Mouse (Mus musculus) CH12.LX (cell line): Measurements from ENCODE around the gene Irf2. TPM values are rescaled to one million over a fixed set of nuclear protein-coding genes. Genes with fewer than 3 reads are reported as not detected.

Experiments
- DNase-seq: peaks from one replicate; pipeline ENCODE4 v3.0.0-alpha.2; 2013; ENCODE audit errors: extremely low read depth
- H3K27ac ChIP-seq: 2 replicates; pipeline ENCODE4 v1.5.1; 2012; ENCODE audit warnings: low read depth, mild to moderate bottlenecking, control low read depth, moderate library complexity; ENCODE audit not compliant: insufficient read depth
- H3K27me3 ChIP-seq: replicated peaks from 2 replicates; pipeline ENCODE3; 2012; ENCODE audit warnings: inconsistent platforms
- H3K36me3 ChIP-seq, 2 experiments: replicated peaks in 1 of 2; 2 replicates each; pipeline versions ENCODE3 to v1.6.1; 2012; ENCODE audit warnings: inconsistent platforms in 1 of 2, low read length in 1 of 2, mild to moderate bottlenecking in 1 of 2, mixed read lengths in 1 of 2, moderate library complexity in 1 of 2; ENCODE audit not compliant: control insufficient read depth in 1 of 2, insufficient read depth in 1 of 2
- H3K4me1 ChIP-seq, 2 experiments: 2 replicates each; pipeline ENCODE4 v1.6.1; 2012; ENCODE audit warnings: inconsistent platforms in 1 of 2, moderate library complexity in 1 of 2; ENCODE audit not compliant: insufficient read depth in 2 of 2, control insufficient read depth in 1 of 2
- H3K4me2 ChIP-seq: 2 replicates; pipeline ENCODE4 v1.6.1; 2012; ENCODE audit warnings: low read depth, mild to moderate bottlenecking, control low read depth; ENCODE audit not compliant: poor library complexity, insufficient read depth, severe bottlenecking
- H3K4me3 ChIP-seq, 3 experiments: fragments of 150-350 bp in 1 of 3; sonication (generic) in 1 of 3; replicated peaks in 1 of 3; 2 replicates each; pipeline versions ENCODE3 to v1.5.1; 2011 to 2012; ENCODE audit warnings: low read depth in 2 of 3, low read length in 2 of 3, mild to moderate bottlenecking in 2 of 3, moderate library complexity in 2 of 3, control low read depth in 1 of 3, improper control_type of control experiment in 1 of 3, inconsistent platforms in 1 of 3, mixed read lengths in 1 of 3; ENCODE audit not compliant: poor library complexity in 1 of 3
- H3K79me2 ChIP-seq: replicated peaks from 2 replicates; pipeline ENCODE4 v1.6.1; 2012; ENCODE audit warnings: mild to moderate bottlenecking, moderate library complexity; ENCODE audit not compliant: control insufficient read depth, poor library complexity, insufficient read depth, severe bottlenecking; ENCODE audit errors: extremely low read depth
- H3K9ac ChIP-seq: 2 replicates; pipeline ENCODE4 v1.6.1; 2012; ENCODE audit warnings: low read depth, mild to moderate bottlenecking, control low read depth, moderate library complexity; ENCODE audit not compliant: insufficient read depth
- H3K9me3 ChIP-seq: replicated peaks from 2 replicates; pipeline ENCODE3; 2012; ENCODE audit warnings: low read length, inconsistent platforms, mixed read lengths
- CHD1 ChIP-seq: IDR thresholded peaks from 2 replicates; pipeline ENCODE4 v1.6.1; 2012; ENCODE audit warnings: low read depth, low read length, improper control_type of control experiment, inconsistent platforms
- CTCF ChIP-seq, 2 experiments: IDR thresholded peaks in 1 of 2; conservative IDR thresholded peaks in 1 of 2; 2 replicates each; pipeline ENCODE4 v1.5.1; 2011 to 2012; ENCODE audit warnings: low read depth in 2 of 2, low read length in 2 of 2, improper control_type of control experiment in 1 of 2, inconsistent platforms in 1 of 2, mild to moderate bottlenecking in 1 of 2, moderate library complexity in 1 of 2
- E2F4 ChIP-seq: IDR thresholded peaks from 2 replicates; pipeline ENCODE4 v1.6.1; 2011; ENCODE audit warnings: low read depth, low read length, improper control_type of control experiment; ENCODE audit not compliant: insufficient replicate concordance
- ELF1 ChIP-seq: IDR thresholded peaks from 2 replicates; pipeline ENCODE4 v1.6.1; 2014; ENCODE audit warnings: low read depth, mild to moderate bottlenecking, inconsistent platforms, low read length, improper control_type of control experiment
- GABPA ChIP-seq: IDR thresholded peaks from 2 replicates; pipeline ENCODE4 v1.6.1; 2012; ENCODE audit warnings: low read depth, low read length, improper control_type of control experiment, inconsistent platforms; ENCODE audit not compliant: insufficient replicate concordance
- HCFC1 ChIP-seq: IDR thresholded peaks from 2 replicates; pipeline ENCODE4 v1.6.1; 2012; ENCODE audit warnings: low read depth, mild to moderate bottlenecking, inconsistent platforms, low read length, improper control_type of control experiment
- IRF4 ChIP-seq: IDR thresholded peaks from 2 replicates; pipeline ENCODE4 v1.6.1; 2014; ENCODE audit warnings: low read depth, mild to moderate bottlenecking, inconsistent platforms, low read length, improper control_type of control experiment
- JUN ChIP-seq: IDR thresholded peaks from 2 replicates; pipeline ENCODE4 v1.6.1; 2011; ENCODE audit warnings: low read depth, mild to moderate bottlenecking, low read length, improper control_type of control experiment, moderate library complexity; ENCODE audit not compliant: insufficient read depth
- JUND ChIP-seq: conservative IDR thresholded peaks from 2 replicates; pipeline ENCODE4 v1.6.1; 2011; ENCODE audit warnings: low read depth, low read length, improper control_type of control experiment
- KAT2A ChIP-seq: IDR thresholded peaks from 2 replicates; pipeline ENCODE4 v1.6.1; 2012; ENCODE audit warnings: low read length, improper control_type of control experiment, inconsistent platforms; ENCODE audit not compliant: insufficient replicate concordance
- MAFK ChIP-seq: IDR thresholded peaks from 2 replicates; pipeline ENCODE4 v1.6.1; 2011; ENCODE audit warnings: low read length, improper control_type of control experiment; ENCODE audit not compliant: insufficient replicate concordance
- MAX ChIP-seq: IDR thresholded peaks from 2 replicates; pipeline ENCODE4 v1.6.1; 2011; ENCODE audit warnings: low read length, improper control_type of control experiment
- MEF2A ChIP-seq: IDR thresholded peaks from 2 replicates; pipeline ENCODE4 v1.6.1; 2014; ENCODE audit warnings: low read depth, mild to moderate bottlenecking, inconsistent platforms, low read length, improper control_type of control experiment, borderline replicate concordance
- MXI1 ChIP-seq: IDR thresholded peaks from 2 replicates; pipeline ENCODE4 v1.6.1; 2011; ENCODE audit warnings: mild to moderate bottlenecking, low read depth, low read length, improper control_type of control experiment
- MYC ChIP-seq: IDR thresholded peaks from 2 replicates; pipeline ENCODE4 v1.6.1; 2011; ENCODE audit warnings: low read depth, mild to moderate bottlenecking, improper control_type of control experiment, low read length
- NRF1 ChIP-seq: IDR thresholded peaks from 2 replicates; pipeline ENCODE4 v1.6.1; 2014; ENCODE audit warnings: low read depth, mild to moderate bottlenecking, inconsistent platforms, low read length, improper control_type of control experiment, moderate library complexity
- POLR2A ChIP-seq: IDR thresholded peaks from 2 replicates; pipeline ENCODE4 v1.6.1; 2011; ENCODE audit warnings: low read depth, mild to moderate bottlenecking, improper control_type of control experiment, low read length
- POLR2AphosphoS2 ChIP-seq: IDR thresholded peaks from 2 replicates; pipeline ENCODE4 v1.6.1; 2011; ENCODE audit warnings: low read depth, low read length, improper control_type of control experiment
- RAD21 ChIP-seq: IDR thresholded peaks from 2 replicates; pipeline ENCODE4 v1.6.1; 2011; ENCODE audit warnings: low read depth, mild to moderate bottlenecking, low read length, improper control_type of control experiment, moderate library complexity
- RCOR1 ChIP-seq: conservative IDR thresholded peaks from 2 replicates; pipeline ENCODE4 v1.6.1; 2012; ENCODE audit warnings: low read depth, mild to moderate bottlenecking, inconsistent platforms, low read length, improper control_type of control experiment
- SMC3 ChIP-seq: IDR thresholded peaks from 2 replicates; pipeline ENCODE4 v1.6.1; 2011; ENCODE audit warnings: low read depth, low read length, improper control_type of control experiment
- TCF12 ChIP-seq: IDR thresholded peaks from 2 replicates; pipeline ENCODE4 v1.6.1; 2014; ENCODE audit warnings: low read depth, mild to moderate bottlenecking, inconsistent platforms, low read length, improper control_type of control experiment
- USF1 ChIP-seq: IDR thresholded peaks from 2 replicates; pipeline ENCODE4 v1.6.1; 2014; ENCODE audit warnings: low read depth, mild to moderate bottlenecking, inconsistent platforms, low read length, improper control_type of control experiment
- USF2 ChIP-seq: conservative IDR thresholded peaks from 2 replicates; pipeline ENCODE4 v1.6.1; 2011; ENCODE audit warnings: low read depth, low read length, improper control_type of control experiment
- ZKSCAN1 ChIP-seq: IDR thresholded peaks from 2 replicates; pipeline ENCODE4 v1.6.1; 2012; ENCODE audit warnings: low read depth, inconsistent platforms, low read length, improper control_type of control experiment, borderline replicate concordance
- ZMIZ1 ChIP-seq: IDR thresholded peaks from 2 replicates; pipeline ENCODE4 v1.6.1; 2012; ENCODE audit warnings: low read depth, mild to moderate bottlenecking, inconsistent platforms, low read length, improper control_type of control experiment
- ZNF384 ChIP-seq: IDR thresholded peaks from 2 replicates; pipeline ENCODE4 v1.6.1; 2012; ENCODE audit warnings: low read depth, low read length, improper control_type of control experiment, inconsistent platforms
- dilution Hi-C: fragments of 300-500 bp; cut with MboI; formaldehyde crosslinking; loops from 2 replicates; pipeline ENCODE4 v1.14.3; 2020; ENCODE audit warnings: low sequenced_read_pairs; ENCODE audit not compliant: extremely low pct_unique_long_range_greater_than_20kb, extremely low pct_ligation_motif_present
- in situ Hi-C: fragments of 300-500 bp; cut with MboI; formaldehyde crosslinking; loops from 3 replicates; pipeline ENCODE4 v1.14.3; 2019; ENCODE audit warnings: low sequenced_read_pairs, low pct_ligation_motif_present, low pct_unique_long_range_greater_than_20kb, mixed read lengths
- polyA plus RNA-seq: library from polyadenylated mRNA; unstranded; fragments of >175 nt; gene quantifications from 2 replicates; pipeline ENCODE4 v1.2.1, GENCODE M21; 2012; ENCODE audit warnings: low read depth; ENCODE audit not compliant: insufficient read length
- total RNA-seq, 2 experiments: library from RNA; depleted of rRNA; stranded (reverse); fragments of 300-350 nt in 1 of 2; fragments of >200 nt in 1 of 2; gene quantifications; 2 replicates each; pipeline ENCODE4 v1.2.3; 2012 to 2014

The Irf2 gene
- total and polyA plus RNA-seq, 3 experiments: 7.1 to 37.4 (median 10.2) TPM

- Histone ChIP-seq H3K79me2 (peaks cover 4% of the 10 kb centered on the region), H3K27ac (no peak overlapping the region), H3K9ac (no peak overlapping the region)
- dilution Hi-C loops: no loop called here
- TF ChIP-seq USF1 (no peak), E2F4 (no peak), ZMIZ1 (no peak), CHD1 (no peak), ELF1 (no peak), CTCF (conservative IDR thresholded peaks at IDR 0.05 in 1 of 2, IDR thresholded peaks at IDR 0.05 in 1 of 2; ENCODE audit: low read depth in 2 of 2, low read length in 2 of 2) (no peak), ZNF384 (no peak), SMC3 (no peak), NRF1 (no peak), IRF4 (no peak), ZKSCAN1 (no peak)
- TF ChIP-seq, all 38 proteins: peak for 0
- peaks cover 14 to 76% of the 10 kb centered on the region in 2 experiments for H3K36me3 ChIP-seq
- no peak overlapping the region for H3K4me2 ChIP-seq
- H3K4me3 ChIP-seq: no peak overlapping the region
- peaks cover 0 to 4% of the 10 kb centered on the region in 2 experiments; a peak in 1 of 4 replicates for H3K4me1 ChIP-seq
- H3K27me3 ChIP-seq: no peaks in the 10 kb centered on the region
- DNase-seq: no peak
- in situ Hi-C loops: no loop called here
- H3K9me3 ChIP-seq: peaks cover 2% of the 10 kb centered on the region
Observed at GRCm38 (mm10) chr8:46777760-46778460, 38.4 kb downstream of the Irf2 start.

- Histone ChIP-seq H3K4me3 (no peak overlapping the region), H3K79me2 (peaks cover 23% of the 10 kb centered on the region), H3K27ac (no peak overlapping the region), H3K9me3 (no peaks in the 10 kb centered on the region), H3K9ac (no peak overlapping the region), H3K4me2 (no peak overlapping the region), H3K27me3 (no peaks in the 10 kb centered on the region), H3K36me3 (peaks cover 12 to 62% of the 10 kb centered on the region in 2 experiments), H3K4me1 (peaks cover 2 to 20% of the 10 kb centered on the region in 2 experiments)
- dilution Hi-C loops: no loop called here
- DNase-seq: no peak
- in situ Hi-C loops: no loop called here
- no peak for TF ChIP-seq KAT2A
- no peak for TF ChIP-seq MYC
- TF ChIP-seq MAX: no peak
- TF ChIP-seq CHD1: no peak
- no peak for TF ChIP-seq POLR2A
- TF ChIP-seq MAFK: no peak
- TF ChIP-seq MEF2A: no peak
- TF ChIP-seq ELF1: no peak
- TF ChIP-seq MXI1: no peak
- no peak for TF ChIP-seq USF2
- TF ChIP-seq RAD21: no peak
- no peak for TF ChIP-seq HCFC1
- no peak for TF ChIP-seq RCOR1
- TF ChIP-seq TCF12: no peak
- no peak for TF ChIP-seq ZKSCAN1
- no peak for TF ChIP-seq POLR2AphosphoS2
- TF ChIP-seq GABPA: no peak
- TF ChIP-seq IRF4: no peak
- TF ChIP-seq JUN: no peak
- TF ChIP-seq JUND: no peak
- TF ChIP-seq, all 38 proteins: peak for 0
Observed at GRCm38 (mm10) chr8:46781067-46781657, 41.6 kb downstream of the Irf2 start.
